Mouse (Mus musculus): ENCODE measurements around the gene Mbd3. TPM values are rescaled to one million over a fixed set of nuclear protein-coding genes. Genes with fewer than 3 reads are reported as not detected.

Mbd3 gene
- polyA plus RNA-seq, 1 experiment from 2014 or later: 81.1 TPM

- Histone ChIP-seq H3K27ac (replicated peaks) (no peak overlapping the region), H3K4me1 (replicated peaks; ENCODE audit: control insufficient read depth, insufficient read depth) (no peaks in the 10 kb centered on the region), H3K36me3 (ENCODE audit: control insufficient read depth, insufficient read depth, low read length) (no peaks in the 10 kb centered on the region), H3K4me2 (replicated peaks; ENCODE audit: low read depth) (peak overlapping the region; percentile 42), H3K9me3 (ENCODE audit: control insufficient read depth, low read length) (no peaks in the 10 kb centered on the region), H3K27me3 (ENCODE audit: control insufficient read depth, insufficient read depth, low read length) (peaks cover 17% of the 10 kb centered on the region), H3K9ac (ENCODE audit: low read length) (no peak overlapping the region), H3K4me3 (ENCODE audit: low read depth, low read length) (peak overlapping the region; percentile 21)
- DNase-seq (ENCODE audit: low spot score) (no peak), ATAC-seq (ENCODE audit: low FRiP score, low TSS enrichment) (no peak)
- 2% methylated on average over 34 of the region's 34 CpGs for WGBS
- no peak for TF ChIP-seq EP300 (optimal IDR thresholded peaks at IDR 0.05)
- no peak for TF ChIP-seq CTCF (IDR thresholded peaks at IDR 0.05; ENCODE audit: low read depth)
Observed at GRCm38 (mm10) chr10:80356737-80357136, 42.6 kb downstream of the Mbd3 start.

- ATAC-seq (ENCODE audit: low FRiP score, low TSS enrichment): no peak
- 0 out of 2 replicates have a peak within 1 kb of the TSS, but pooled peaks have one; percentile 8 for H3K9ac ChIP-seq (ENCODE audit: low read length)
- no peak for TF ChIP-seq EP300 (optimal IDR thresholded peaks at IDR 0.05)
- no peak for TF ChIP-seq CTCF (IDR thresholded peaks at IDR 0.05; ENCODE audit: low read depth)
- WGBS: under 1% methylated on average over 51 of the region's 53 CpGs
- no peak for DNase-seq (ENCODE audit: low spot score)
- no peak within 1 kb of the TSS for H3K27ac ChIP-seq (replicated peaks)
- H3K4me3 ChIP-seq (ENCODE audit: low read depth, low read length): peak within 1 kb of the TSS; percentile 21
- peaks cover 17% of the 10 kb centered on the region for H3K27me3 ChIP-seq (ENCODE audit: control insufficient read depth, insufficient read depth, low read length)
- H3K9me3 ChIP-seq (ENCODE audit: control insufficient read depth, low read length): no peaks in the 10 kb centered on the region
- no peaks in the 10 kb centered on the region for H3K36me3 ChIP-seq (ENCODE audit: control insufficient read depth, insufficient read depth, low read length)
- peak within 1 kb of the TSS; percentile 42 for H3K4me2 ChIP-seq (replicated peaks; ENCODE audit: low read depth)
- H3K4me1 ChIP-seq (replicated peaks; ENCODE audit: control insufficient read depth, insufficient read depth): no peaks in the 10 kb centered on the region
Observed at GRCm38 (mm10) chr10:80356001-80356682, 43.2 kb downstream of the Mbd3 start, which contains the start of gene Plk5. Plk5 (plus strand) TSS chr10:80356459.

- TF ChIP-seq EP300 (optimal IDR thresholded peaks at IDR 0.05) (no peak), CTCF (IDR thresholded peaks at IDR 0.05; ENCODE audit: low read depth) (no peak)
- Histone ChIP-seq H3K27ac (replicated peaks) (no peak overlapping the region), H3K4me1 (replicated peaks; ENCODE audit: control insufficient read depth, insufficient read depth) (no peaks in the 10 kb centered on the region), H3K27me3 (ENCODE audit: control insufficient read depth, insufficient read depth, low read length) (peaks cover 17% of the 10 kb centered on the region), H3K4me3 (ENCODE audit: low read depth, low read length) (no peak overlapping the region), H3K9ac (ENCODE audit: low read length) (0 out of 2 replicates have a peak overlapping the region, but pooled peaks have one; percentile 8), H3K9me3 (ENCODE audit: control insufficient read depth, low read length) (no peaks in the 10 kb centered on the region), H3K4me2 (replicated peaks; ENCODE audit: low read depth) (no peak overlapping the region), H3K36me3 (ENCODE audit: control insufficient read depth, insufficient read depth, low read length) (no peaks in the 10 kb centered on the region)
- DNase-seq (ENCODE audit: low spot score) (no peak), ATAC-seq (ENCODE audit: low FRiP score, low TSS enrichment) (no peak)
- WGBS: 14% methylated on average over 9 of the region's 9 CpGs
Observed at GRCm38 (mm10) chr10:80355431-80355830, 43.9 kb downstream of the Mbd3 start.

- DNase-seq (ENCODE audit: low spot score) (no peak), ATAC-seq (ENCODE audit: low FRiP score, low TSS enrichment) (no peak)
- Histone ChIP-seq H3K4me1 (replicated peaks; ENCODE audit: control insufficient read depth, insufficient read depth) (peaks cover 2% of the 10 kb centered on the region; the same call in 1 of the 2 replicates), H3K4me2 (replicated peaks; ENCODE audit: low read depth) (no peak overlapping the region), H3K9me3 (ENCODE audit: control insufficient read depth, low read length) (no peaks in the 10 kb centered on the region), H3K4me3 (ENCODE audit: low read depth, low read length) (no peak overlapping the region), H3K27ac (replicated peaks) (no peak overlapping the region), H3K9ac (ENCODE audit: low read length) (no peak overlapping the region), H3K27me3 (ENCODE audit: control insufficient read depth, insufficient read depth, low read length) (peaks cover 15% of the 10 kb centered on the region), H3K36me3 (ENCODE audit: control insufficient read depth, insufficient read depth, low read length) (no peaks in the 10 kb centered on the region)
- 66% methylated on average over 8 of the region's 8 CpGs for WGBS
- TF ChIP-seq EP300 (optimal IDR thresholded peaks at IDR 0.05) (no peak), CTCF (IDR thresholded peaks at IDR 0.05; ENCODE audit: low read depth) (no peak)
Observed at GRCm38 (mm10) chr10:80352727-80353126, 46.6 kb downstream of the Mbd3 start.

GRCm38 (mm10) chr10:80351896-80352295, 47.5 kb downstream of the Mbd3 start:
- no peak for ATAC-seq (ENCODE audit: low FRiP score, low TSS enrichment)
- Histone ChIP-seq H3K4me1 (replicated peaks; ENCODE audit: control insufficient read depth, insufficient read depth) (peaks cover 2% of the 10 kb centered on the region; the same call in 1 of the 2 replicates), H3K27ac (replicated peaks) (no peak overlapping the region), H3K4me2 (replicated peaks; ENCODE audit: low read depth) (no peak overlapping the region), H3K4me3 (ENCODE audit: low read depth, low read length) (no peak overlapping the region), H3K9ac (ENCODE audit: low read length) (no peak overlapping the region), H3K36me3 (ENCODE audit: control insufficient read depth, insufficient read depth, low read length) (no peaks in the 10 kb centered on the region), H3K9me3 (ENCODE audit: control insufficient read depth, low read length) (no peaks in the 10 kb centered on the region), H3K27me3 (ENCODE audit: control insufficient read depth, insufficient read depth, low read length) (peaks cover 11% of the 10 kb centered on the region)
- no peak for TF ChIP-seq EP300 (optimal IDR thresholded peaks at IDR 0.05)
- no peak for TF ChIP-seq CTCF (IDR thresholded peaks at IDR 0.05; ENCODE audit: low read depth)
- WGBS: 26% methylated on average over 11 of the region's 11 CpGs
- no peak for DNase-seq (ENCODE audit: low spot score)

GRCm38 (mm10) chr10:80350292-80350691, 49.1 kb downstream of the Mbd3 start:
- Histone ChIP-seq H3K9ac (ENCODE audit: low read length) (no peak overlapping the region), H3K4me1 (replicated peaks; ENCODE audit: control insufficient read depth, insufficient read depth) (peaks cover 3% of the 10 kb centered on the region; the same call in 1 of the 2 replicates), H3K27ac (replicated peaks) (no peak overlapping the region), H3K4me3 (ENCODE audit: low read depth, low read length) (no peak overlapping the region), H3K9me3 (ENCODE audit: control insufficient read depth, low read length) (no peaks in the 10 kb centered on the region), H3K4me2 (replicated peaks; ENCODE audit: low read depth) (no peak overlapping the region), H3K36me3 (ENCODE audit: control insufficient read depth, insufficient read depth, low read length) (no peaks in the 10 kb centered on the region), H3K27me3 (ENCODE audit: control insufficient read depth, insufficient read depth, low read length) (no peaks in the 10 kb centered on the region; the same call in 1 of the 2 replicates)
- DNase-seq (ENCODE audit: low spot score) (peak; percentile 92), ATAC-seq (ENCODE audit: low FRiP score, low TSS enrichment) (peak; percentile 83)
- WGBS: 2% methylated on average over 7 of the region's 7 CpGs
- TF ChIP-seq CTCF (IDR thresholded peaks at IDR 0.05; ENCODE audit: low read depth) (peak; percentile 99), EP300 (optimal IDR thresholded peaks at IDR 0.05) (no peak)

Measured in stomach, postnatal 0 days (tissue).